Mouse (Mus musculus): ENCODE data around the gene Fezf1. TPM values are rescaled to one million over a fixed set of nuclear protein-coding genes. Genes with fewer than 3 reads are reported as not detected.

Fezf1 gene
- total RNA-seq (2021), result not detected
- long read RNA-seq, experiment 1, result 0 reads
- long read RNA-seq, experiment 2, result 0 reads

GRCm38 (mm10) chr6:23248313-23249052 is at the start of gene Fezf1:
Fezf1 (minus strand) TSS chr6:23248362.
- DNase-seq, result no peak

- DNase-seq, result no peak
These were observed 46.5 kb upstream of the Fezf1 start for GRCm38 (mm10) chr6:23294685-23295084.

DNA sequence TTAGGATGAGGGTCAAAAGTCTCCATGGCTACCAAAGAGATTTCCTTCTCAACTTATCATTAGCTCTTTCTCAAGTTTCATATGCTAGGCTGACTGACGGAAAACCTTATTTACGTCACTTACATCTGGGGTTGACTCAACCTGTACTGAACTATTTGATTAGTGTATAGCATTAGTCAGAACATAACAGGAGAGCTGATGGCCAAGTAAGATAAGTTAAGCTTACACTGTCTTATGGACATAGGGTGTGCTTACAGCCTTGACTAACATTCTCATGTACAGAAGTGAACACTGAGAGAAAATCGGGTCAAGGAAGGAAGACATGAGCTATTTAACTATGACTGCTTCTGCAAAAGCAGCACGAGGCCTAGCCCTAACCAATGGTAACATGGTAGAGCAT is 40.6 kb upstream of the Fezf1 start:
- no peak for DNase-seq

- no peak for DNase-seq
These were observed 33.3 kb upstream of the Fezf1 start for GRCm38 (mm10) chr6:23281514-23281820.

DNA sequence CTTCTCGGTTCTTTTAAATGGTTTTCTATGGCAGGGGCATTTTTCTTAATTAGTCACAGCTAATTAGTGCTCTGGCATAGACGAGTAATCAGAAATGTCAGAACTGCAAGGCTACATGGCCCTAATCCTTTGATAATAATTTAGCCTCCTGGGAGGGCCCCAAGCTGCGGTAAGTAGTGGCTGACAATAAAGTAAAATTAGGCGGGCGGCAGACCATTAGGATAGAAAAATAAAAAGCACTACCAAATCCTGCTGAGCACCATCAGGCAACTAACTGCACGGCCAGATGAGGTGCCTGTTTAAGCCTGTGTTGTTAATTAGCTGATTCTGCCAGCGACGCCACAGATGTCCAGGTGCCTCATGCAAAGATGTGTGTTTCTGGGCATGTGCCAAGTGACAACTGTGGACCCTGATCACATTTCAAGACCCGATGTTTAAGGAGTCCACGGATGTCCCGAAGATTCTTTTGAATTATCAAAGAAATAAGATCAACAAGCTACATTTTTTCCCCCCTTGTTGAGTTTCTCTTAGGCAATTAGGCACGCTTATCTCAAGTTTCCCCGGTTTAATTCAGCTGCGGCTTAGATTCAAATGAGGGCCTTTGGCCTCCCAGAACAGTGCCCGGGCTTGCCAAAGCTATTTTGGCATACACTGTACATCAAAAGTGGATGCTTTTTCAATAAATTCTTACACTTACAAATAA is 32.8 kb upstream of the Fezf1 start:
- DNase-seq, result no peak

DNA sequence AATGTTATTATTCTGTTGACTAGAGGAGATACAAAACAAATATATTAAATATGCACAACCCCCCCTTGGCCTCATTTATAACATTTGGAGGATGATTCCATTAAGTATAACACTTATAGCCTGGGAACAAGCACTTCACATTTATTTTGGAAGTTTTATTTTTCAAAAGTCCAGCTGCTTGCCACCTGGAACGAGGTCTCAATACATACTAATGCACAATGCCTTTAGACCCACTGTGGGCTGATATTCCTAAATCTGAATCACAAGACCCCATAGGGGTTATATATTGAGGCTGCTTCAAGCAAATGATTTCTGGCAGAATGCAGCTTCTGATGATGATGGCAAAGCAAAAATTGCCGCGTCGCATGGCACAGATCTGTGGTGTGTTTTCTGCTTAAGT is 25.3 kb upstream of the Fezf1 start:
- DNase-seq, result no peak

DNA sequence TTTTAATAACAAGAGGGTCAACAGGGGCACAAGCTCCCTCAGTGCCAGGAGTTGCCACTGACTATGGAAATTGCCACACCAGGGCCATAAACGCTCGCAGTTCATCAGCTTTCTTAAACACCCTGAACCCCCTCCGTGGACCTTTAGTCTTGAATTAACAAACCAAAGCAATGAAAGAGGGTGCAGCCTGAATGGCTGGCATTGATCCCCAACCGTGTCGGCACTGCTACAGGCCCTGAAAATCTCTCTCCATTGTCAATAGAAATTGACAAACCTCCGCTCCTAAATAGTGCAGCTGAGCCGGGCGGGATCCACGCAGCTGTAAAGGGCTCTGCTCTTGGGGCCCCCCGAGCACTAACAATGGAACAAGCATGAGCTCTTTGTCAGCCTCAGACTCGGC is 24.8 kb upstream of the Fezf1 start:
- DNase-seq, result no peak

GRCm38 (mm10) chr6:23272542-23272941 is 24.4 kb upstream of the Fezf1 start:
- no peak for DNase-seq

DNA sequence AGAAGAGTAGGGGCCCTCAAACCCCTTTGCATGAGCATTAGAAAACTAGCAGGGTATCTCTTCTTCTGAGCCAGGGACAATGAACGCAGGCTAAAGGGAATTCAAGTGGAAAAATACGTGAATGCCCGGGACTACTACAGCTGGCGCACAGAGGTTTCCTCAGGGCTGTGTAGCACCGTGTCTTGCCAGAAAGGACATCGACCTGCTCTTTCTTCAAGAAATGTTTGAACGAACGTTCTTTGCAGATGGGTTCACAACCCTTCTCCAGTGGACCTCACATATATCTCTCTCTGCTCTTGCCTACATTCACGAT is 12.5 kb upstream of the Fezf1 start:
- no peak for DNase-seq

DNA sequence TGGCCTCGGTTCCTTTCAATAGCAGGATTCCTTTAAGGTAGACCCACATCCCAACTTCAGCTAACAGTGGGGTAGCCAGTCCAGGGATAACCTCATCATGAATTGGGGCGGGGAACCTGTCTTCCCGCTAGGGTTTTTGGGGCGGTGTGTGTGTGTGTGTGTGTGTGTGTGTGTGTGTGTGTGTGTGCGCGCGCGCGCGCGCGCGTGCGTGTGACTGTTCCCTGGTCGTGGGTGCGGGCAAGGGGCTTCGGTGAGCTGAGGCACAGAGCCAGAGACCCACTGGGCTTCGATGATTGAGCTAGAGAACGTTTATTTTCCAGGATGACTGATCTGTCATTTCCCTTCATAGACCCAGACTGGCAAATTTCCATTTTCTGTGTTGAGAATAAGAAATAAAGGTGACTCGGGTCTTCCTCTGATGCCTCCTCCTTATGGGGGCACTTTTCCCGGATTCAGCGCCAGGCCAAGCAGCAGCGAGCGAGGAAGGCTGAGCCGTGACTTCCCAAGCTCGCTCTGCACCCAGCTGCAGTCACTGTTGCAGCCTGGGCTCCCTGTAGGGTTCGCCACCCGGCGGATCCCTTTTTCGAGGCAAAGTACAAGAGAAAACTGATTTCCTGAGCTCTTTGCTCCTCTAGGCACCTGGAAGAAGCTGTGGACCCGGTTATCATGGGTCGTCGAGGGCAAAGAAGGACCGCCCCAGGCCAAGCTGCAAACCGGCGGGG is 12.0 kb upstream of the Fezf1 start:
- no peak for DNase-seq

DNA sequence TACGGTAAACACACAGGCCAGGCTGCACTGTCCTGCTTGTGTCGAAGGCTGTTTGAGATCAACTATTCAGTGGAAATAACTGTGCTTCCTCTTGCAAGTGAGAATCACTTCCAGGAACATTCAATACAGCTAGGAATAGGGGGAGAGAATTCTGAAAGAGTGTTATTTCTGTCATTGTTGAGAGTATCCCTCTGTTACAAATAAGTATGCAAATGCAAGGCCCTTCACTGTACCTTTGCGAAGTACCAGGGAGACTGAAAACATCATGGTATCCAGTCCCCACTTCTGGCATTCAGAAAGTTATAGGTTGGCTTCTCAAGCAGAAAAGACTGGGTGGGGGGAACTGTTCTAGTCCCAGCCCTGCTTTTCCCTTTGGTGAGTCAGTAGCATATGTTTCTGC is 9.8 kb upstream of the Fezf1 start:
- no peak for DNase-seq

DNA sequence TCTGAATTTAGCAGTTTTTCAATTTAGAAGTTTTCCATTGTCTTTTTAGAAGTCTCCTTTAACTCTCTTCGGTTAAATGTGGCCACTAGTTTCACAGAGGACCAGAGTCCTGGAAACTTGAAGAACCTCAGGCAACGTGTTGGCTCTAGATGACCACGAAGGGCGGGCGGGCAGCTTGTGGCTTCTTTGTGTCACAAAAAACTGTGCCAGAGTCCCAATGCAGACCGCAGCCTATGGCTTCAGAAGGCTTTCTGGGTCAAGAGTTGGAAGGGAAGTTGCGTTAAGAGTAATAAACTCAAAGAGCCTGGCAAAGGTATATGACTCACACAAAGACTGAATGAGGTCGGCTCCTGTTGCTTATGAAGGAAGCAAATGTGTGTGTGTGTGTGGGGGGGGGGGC is 7.0 kb upstream of the Fezf1 start:
- no peak for DNase-seq

GRCm38 (mm10) chr6:23254644-23255043 is 6.5 kb upstream of the Fezf1 start:
- no peak for DNase-seq

- DNase-seq, result no peak
These were observed 5.5 kb upstream of the Fezf1 start for GRCm38 (mm10) chr6:23253353-23254311.

DNA sequence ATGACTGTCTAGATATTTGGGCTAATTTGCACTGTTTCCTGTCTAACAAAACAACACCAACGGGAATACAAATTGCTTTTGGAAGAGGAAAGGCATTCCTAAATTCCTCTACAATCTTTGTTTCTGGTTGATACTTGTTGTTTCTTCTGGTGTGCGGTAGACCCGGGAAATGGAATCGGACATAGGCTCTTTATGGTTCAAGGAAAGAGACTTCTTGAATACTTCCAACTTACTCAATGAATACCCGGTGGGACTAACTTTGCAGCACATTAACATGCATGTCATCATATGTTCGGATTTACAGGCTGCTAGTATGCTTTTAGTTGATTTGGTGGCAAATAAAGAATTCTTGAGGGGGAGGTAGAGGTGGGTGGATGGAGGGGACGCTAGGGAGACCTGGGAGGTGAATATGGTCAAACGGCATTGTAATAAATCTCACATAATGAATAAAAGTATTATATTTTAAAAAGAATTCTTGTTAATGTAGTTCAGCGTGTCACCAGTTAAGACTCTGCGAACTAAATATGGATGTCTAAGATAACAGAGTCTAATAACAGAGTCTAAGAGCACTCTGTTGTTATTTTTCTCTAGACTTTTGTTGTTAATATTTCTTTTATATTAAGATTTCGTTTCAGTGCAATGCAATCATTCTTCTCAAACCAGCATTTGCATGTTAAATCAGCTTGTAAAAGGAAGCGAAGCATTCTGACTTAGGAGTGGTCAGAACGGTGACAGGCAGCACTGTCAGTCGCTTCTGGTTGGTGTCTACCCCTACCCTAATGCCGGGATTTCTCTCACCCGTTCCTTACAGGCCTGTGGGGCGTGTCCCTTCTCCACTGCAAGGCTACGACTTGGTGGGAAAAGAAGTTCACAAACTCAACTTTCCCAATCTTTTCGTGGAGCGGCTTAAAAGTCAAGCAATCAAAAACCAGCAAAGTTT is 4.3 kb upstream of the Fezf1 start:
- DNase-seq, result no peak

DNA sequence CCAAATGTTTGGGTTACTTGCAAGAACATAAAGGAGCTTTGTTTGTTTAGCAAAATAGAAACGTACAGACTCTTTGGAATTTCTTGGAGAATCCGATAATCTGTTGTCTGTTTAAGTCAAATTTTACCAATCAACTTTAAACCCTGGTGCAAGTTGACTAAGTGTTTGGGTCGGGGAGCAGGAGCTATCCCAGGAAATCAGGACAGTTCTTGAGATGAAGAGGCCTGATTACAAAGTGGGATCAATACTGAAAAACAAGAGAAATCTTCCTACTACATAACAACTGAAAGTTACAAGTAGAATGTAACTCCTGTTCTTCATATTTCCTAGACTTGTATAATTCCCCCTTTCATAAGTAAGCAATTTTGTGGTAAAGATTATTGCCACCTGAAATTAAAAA is 3.3 kb upstream of the Fezf1 start:
- no peak for DNase-seq

- no peak for DNase-seq
These were observed 2.3 kb upstream of the Fezf1 start for GRCm38 (mm10) chr6:23250288-23250955.

DNA sequence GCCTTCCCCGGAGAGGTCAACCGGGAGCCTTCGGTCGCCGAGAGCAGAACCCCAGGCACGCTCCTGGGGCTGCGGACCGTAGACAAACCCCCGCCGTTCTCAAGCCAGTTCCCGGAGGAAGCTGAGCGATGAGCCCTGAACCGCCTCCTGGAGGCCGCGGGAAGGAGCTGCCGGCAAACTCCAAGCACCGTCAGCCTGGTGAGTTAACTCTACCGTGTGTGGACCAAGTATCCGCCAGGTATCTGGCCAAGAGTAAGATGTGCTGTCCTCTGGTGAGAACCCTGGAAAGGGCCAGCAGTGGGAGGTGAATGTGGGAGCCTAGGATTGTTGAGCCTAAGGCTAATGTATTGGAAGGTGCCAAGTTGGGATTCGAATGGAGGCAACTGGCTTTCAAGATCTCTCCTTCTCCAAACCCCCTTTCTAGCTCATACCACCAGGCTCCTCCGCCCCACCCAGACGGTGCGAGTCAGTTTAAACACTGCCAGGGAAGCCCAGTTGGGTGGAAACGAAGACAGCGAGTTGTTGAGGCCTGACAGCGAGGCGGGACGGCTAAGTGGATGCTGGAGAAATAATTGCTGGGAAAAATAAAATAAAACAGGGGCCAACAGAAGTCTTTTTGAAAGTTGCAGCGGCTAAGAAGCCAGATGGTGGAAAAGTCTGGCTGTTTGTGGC is 1.6 kb upstream of the Fezf1 start:
- DNase-seq, result no peak

DNA sequence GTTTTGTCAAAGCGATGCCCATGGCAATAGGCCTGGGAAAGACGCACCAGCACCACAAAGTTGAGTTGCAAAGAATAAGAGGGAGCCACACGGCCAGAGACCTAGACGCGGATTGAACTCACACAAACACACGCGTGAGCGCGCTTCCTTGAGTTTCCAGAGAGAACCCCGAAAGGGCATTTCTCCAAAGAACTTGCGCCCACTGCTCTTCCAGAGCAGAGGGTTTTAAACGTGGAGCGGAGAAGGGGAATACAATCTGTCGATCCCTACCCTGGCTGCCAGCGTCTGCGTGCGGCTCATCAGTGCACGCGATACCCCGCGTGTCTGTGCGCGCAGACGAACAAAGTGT is 865 bp upstream of the Fezf1 start:
- no peak for DNase-seq
